ENCODE assay signal across 6 mouse cellular contexts in genomic region chr9:8769398-8769797, GRCm38 (mm10).
DNase-seq lines count a peak whose midpoint lies in the region; TF ChIP-seq lines count a peak whose summit lies in the region.
"Not testable (repeated sequence)": the region's sequence is repeated elsewhere in the genome, so short reads cannot be mapped to it uniquely, and the experiment has no call there.

No protein-coding gene starts in this region.

- H3K9ac ChIP-seq in ES-Bruce4 (ENCODE audit: low read depth, poor library complexity, severe bottlenecking); ES-E14 (ENCODE audit: insufficient read depth, low read depth, low read length, poor library complexity, severe bottlenecking): not testable (repeated sequence)

- peak; percentile 48 for DNase-seq in ES-E14 (ENCODE audit: low read depth, low spot score)
- peak; percentile 69 for DNase-seq in ZHBTc4 (ENCODE audit: low read depth, low spot score)
- DNase-seq in cerebellum, adult 2 months = peak; percentile 6 to 10
- peak; percentile 10 for DNase-seq in cerebellum, adult 9-11 months
- peak; percentile 41 to 55 for DNase-seq in cerebellum, postnatal 14 days

- TF ChIP-seq EP300 in ES-Bruce4 (IDR thresholded peaks at IDR 0.05; ENCODE audit: insufficient read depth, low read depth, low read length) = peak; percentile 62

- H3K4me3 ChIP-seq in ES-Bruce4 (ENCODE audit: low read depth, low read length); ES-E14 (ENCODE audit: insufficient read depth in 1 of 2, low read depth in 1 of 2, low read length in 2 of 2, poor library complexity in 1 of 2, severe bottlenecking in 1 of 2); cerebellum, adult 2 months (replicated peaks; ENCODE audit: insufficient read depth, low read depth, low read length): not testable (repeated sequence)

- TF ChIP-seq CTCF in ES-Bruce4 (IDR thresholded peaks at IDR 0.05; ENCODE audit: low read depth, low read length); cerebellum, adult 2 months (IDR thresholded peaks at IDR 0.05; ENCODE audit: borderline replicate concordance, insufficient read depth, low read depth, low read length): not testable (repeated sequence)

- not testable (repeated sequence) for H3K27me3 ChIP-seq in ES-Bruce4 (ENCODE audit: control insufficient read depth, insufficient read depth, low read length, poor library complexity, severe bottlenecking); cerebellum, adult 2 months (ENCODE audit: control insufficient read depth, insufficient read depth, low read length)

- not testable (repeated sequence) for TF ChIP-seq POLR2A in ES-Bruce4 (IDR thresholded peaks at IDR 0.05; ENCODE audit: insufficient read depth, low read length); cerebellum, adult 2 months (IDR thresholded peaks at IDR 0.05; ENCODE audit: borderline replicate concordance, insufficient read depth, low read length)

- H3K9me3 ChIP-seq in ES-Bruce4 (replicated peaks; ENCODE audit: control insufficient read depth, insufficient read depth, low read length, poor library complexity, severe bottlenecking); ES-E14 (ENCODE audit: control insufficient read depth, insufficient read depth, low read depth, low read length): not testable (repeated sequence)

- in situ Hi-C loops in ES-E14 (cut with MboI; ENCODE audit: low sequenced_read_pairs in 2 of 2, unreplicated experiment in 2 of 2) = not testable (repeated sequence)

- H3K27ac ChIP-seq in ES-Bruce4 (ENCODE audit: insufficient read depth, low read length) (peak overlapping the region; percentile 66), ES-E14 (ENCODE audit: insufficient read depth, low read depth, low read length, poor library complexity, severe bottlenecking) (peak overlapping the region; percentile 75; the same call in 1 of the 2 replicates)
- not testable (repeated sequence) for H3K27ac ChIP-seq in cerebellum, adult 2 months (ENCODE audit: insufficient read depth, low read length)

- not testable (repeated sequence) for H3K36me3 ChIP-seq in ES-Bruce4 (ENCODE audit: control insufficient read depth, insufficient read depth, low read length, poor library complexity, severe bottlenecking); ES-E14 (ENCODE audit: control insufficient read depth, insufficient read depth, low read length, poor library complexity, severe bottlenecking)

- H3K4me1 ChIP-seq in ES-Bruce4 (ENCODE audit: control insufficient read depth, insufficient read depth, low read length); ES-E14 (ENCODE audit: control insufficient read depth in 2 of 2, insufficient read depth in 2 of 2, low read length in 2 of 2, poor library complexity in 1 of 2); cerebellum, adult 2 months (ENCODE audit: control insufficient read depth, insufficient read depth, low read length): not testable (repeated sequence)

Comparison
In these comparisons a context has a peak if more than half of its experiments do, and no peak if none do; other contexts are left out.
1. DNase-seq: peak in every context shown above with its lines; median percentile 69 in ZHBTc4; 48 in ES-E14; 48 in cerebellum, postnatal 14 days; 10 in cerebellum, adult 9-11 months; 8 in cerebellum, adult 2 months.